Mouse (Mus musculus) gastrocnemius, postnatal 25 days (tissue): ENCODE measurements around the gene Tia1. TPM values are rescaled to one million over a fixed set of nuclear protein-coding genes. Genes with fewer than 3 reads are reported as not detected.

Experiments used
- DNase-seq: peaks from one replicate; pipeline ENCODE4 v3.0.0; 2022
- total RNA-seq, 2 experiments: library from RNA; stranded (reverse); gene quantifications; 1 replicate in 1 of 2; 2 replicates in 1 of 2; pipeline ENCODE4 v1.2.3; 2021

Tia1 gene
- total RNA-seq, 2 experiments from 2014 or later: 18.7 to 23.4 TPM

DNA sequence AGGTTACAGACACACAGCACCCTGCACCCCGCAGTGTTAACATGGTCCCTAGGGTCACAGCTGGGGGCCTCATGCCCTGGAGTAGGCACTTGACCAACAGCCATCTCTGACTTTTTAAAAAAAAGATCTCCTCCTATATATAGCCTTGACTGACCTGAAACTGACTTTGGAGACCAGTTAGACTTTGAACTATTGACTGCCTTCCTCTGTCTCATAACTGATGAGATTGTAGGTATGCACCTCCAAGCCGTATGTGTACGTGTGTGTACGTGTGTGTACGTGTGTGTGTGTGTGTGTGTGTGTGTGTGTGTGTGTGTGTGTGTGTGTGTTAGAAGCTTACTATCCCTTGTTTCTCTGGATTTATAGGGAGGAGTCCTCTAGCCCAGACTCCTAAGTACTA, 77.9 kb downstream of the Tia1 start:
- no peak for DNase-seq

Other genes with a start within 250 kb of the Tia1 start
- gene Tgfa, start 209.0 kb upstream of the Tia1 start, total RNA-seq: under 1 TPM; 0.15 to 0.35 TPM
- gene Fam136a, start 38.6 kb upstream of the Tia1 start, total RNA-seq: 10 to 100 TPM; 16.0 to 16.3 TPM
- gene Snrpg, start 32.9 kb upstream of the Tia1 start, total RNA-seq: 10 to 100 TPM; 26.2 to 27.1 TPM
- gene Pcyox1, start 7.1 kb upstream of the Tia1 start, total RNA-seq: 10 to 100 TPM; 50.7 to 65.0 TPM
- not detected for gene Gm44790, start 22.4 kb downstream of the Tia1 start, total RNA-seq
- gene C87436, start 34.2 kb downstream of the Tia1 start, total RNA-seq: 1 to 10 TPM; 6.1 to 6.4 TPM
- 100 to 1,000 TPM in 1 of 2 experiments, 10 to 100 TPM in 1; 99.7 to 116 TPM for gene Pcbp1, start 122.1 kb downstream of the Tia1 start, total RNA-seq
- not detected for gene Asprv1, start 223.9 kb downstream of the Tia1 start, total RNA-seq